Mouse (Mus musculus): ENCODE data around the gene Mettl23.

DNA sequence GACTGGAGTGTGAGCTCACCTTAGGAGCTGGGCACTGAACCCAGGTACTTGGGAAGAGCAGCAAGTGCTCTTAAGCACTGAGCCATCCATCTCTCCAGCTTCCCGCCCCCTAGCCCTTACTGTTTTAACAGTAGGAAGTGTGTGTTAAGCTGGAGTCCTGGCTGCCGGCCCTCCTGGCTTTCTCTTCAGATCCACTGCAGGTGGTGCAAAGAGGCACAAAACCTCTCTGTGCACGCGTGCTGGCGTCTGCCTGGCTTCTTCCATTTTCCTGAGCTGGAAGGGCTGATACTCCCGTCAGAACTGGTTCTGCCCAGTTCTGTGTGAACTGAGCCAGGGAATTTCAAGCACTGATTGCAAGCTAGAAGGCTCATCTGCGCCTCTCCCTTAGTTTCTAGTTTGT, 37.8 kb downstream of the Mettl23 start:
- TF ChIP-seq POLR2A (IDR thresholded peaks at IDR 0.05; ENCODE audit: control insufficient read depth, low read depth, low read length) (no peak), CTCF (IDR thresholded peaks at IDR 0.05; ENCODE audit: control insufficient read depth, insufficient read depth, insufficient replicate concordance, low read depth, low read length) (no peak)
